ENCODE assay signal across 8 mouse cellular contexts in genomic region chr11:114851269-114851607, GRCm38 (mm10). TPM values are rescaled to one million over a fixed set of nuclear protein-coding genes. Genes with fewer than 3 reads are reported as not detected.
DNase-seq lines count a peak whose midpoint lies in the region; ATAC-seq and TF ChIP-seq lines count a peak whose summit lies in the region.

No protein-coding gene starts in this region.

- no peak for TF ChIP-seq EP300 in heart, postnatal 0 days (IDR thresholded peaks at IDR 0.05; ENCODE audit: low read depth)
- TF ChIP-seq EP300 in liver, postnatal 0 days (IDR thresholded peaks at IDR 0.05; ENCODE audit: low read depth): no peak

- no peak for ATAC-seq in erythroblast, adult 5-6 weeks (replicated peaks; ENCODE audit: low FRiP score, poor library complexity, severe bottlenecking)
- ATAC-seq in heart, postnatal 0 days (ENCODE audit: insufficient read depth, low read depth): peak; percentile 24; the same call in 1 of the 2 replicates
- peak; percentile 57 for ATAC-seq in liver, postnatal 0 days

- peak overlapping the region; percentile 94 for H3K4me2 ChIP-seq in heart, postnatal 0 days (ENCODE audit: low read depth, low read length)
- peak overlapping the region; percentile 78 for H3K4me2 ChIP-seq in liver, postnatal 0 days (ENCODE audit: low read depth, low read length)

- no peak for TF ChIP-seq CTCF in heart, postnatal 0 days (IDR thresholded peaks at IDR 0.05; ENCODE audit: low read depth)
- TF ChIP-seq CTCF in liver, postnatal 0 days (IDR thresholded peaks at IDR 0.05; ENCODE audit: low read depth): no peak

- H3K36me3 ChIP-seq in erythroblast, embryonic 14.5 days (ENCODE audit: control insufficient read depth): no peaks in the 10 kb centered on the region
- no peaks in the 10 kb centered on the region for H3K36me3 ChIP-seq in heart, postnatal 0 days (replicated peaks; ENCODE audit: control insufficient read depth, insufficient read depth, low read length)
- H3K36me3 ChIP-seq in liver, postnatal 0 days (replicated peaks; ENCODE audit: insufficient read depth, low read length): no peaks in the 10 kb centered on the region

- H3K4me3 ChIP-seq in erythroblast, embryonic 14.5 days (replicated peaks): peak overlapping the region; percentile 58
- peak overlapping the region; percentile 67 for H3K4me3 ChIP-seq in heart, postnatal 0 days (ENCODE audit: low read depth, low read length)
- H3K4me3 ChIP-seq in liver, postnatal 0 days (ENCODE audit: low read depth, low read length): peak overlapping the region; percentile 70

- peak overlapping the region; percentile 4; the same call in 1 of the 2 replicates for H3K27ac ChIP-seq in heart, postnatal 0 days (ENCODE audit: low read depth)
- H3K27ac ChIP-seq in liver, postnatal 0 days (ENCODE audit: low read depth): peak overlapping the region; percentile 97

- peak; percentile 6 to 14 for DNase-seq in right cerebral cortex, adult 2 months (ENCODE audit: low spot score in 2 of 2)
- DNase-seq in right cerebral cortex, postnatal 14 days: no peak
- no peak for DNase-seq in heart, postnatal 0 days (ENCODE audit: low spot score)
- DNase-seq in liver, postnatal 0 days: no peak
- no peak for DNase-seq in ovary, postnatal 10 days (ENCODE audit: low spot score)
- DNase-seq in thymus, postnatal 14 days: no peak

- WGBS in heart, postnatal 0 days: under 1% methylated on average over 27 of the region's 27 CpGs
- 1% methylated on average over 27 of the region's 27 CpGs for WGBS in liver, postnatal 0 days (ENCODE audit: insufficient replicate concordance)

- no peaks in the 10 kb centered on the region for H3K9me3 ChIP-seq in erythroblast, embryonic 14.5 days (ENCODE audit: control insufficient read depth, low read length)
- H3K9me3 ChIP-seq in heart, postnatal 0 days (replicated peaks; ENCODE audit: control insufficient read depth, low read length): no peaks in the 10 kb centered on the region
- H3K9me3 ChIP-seq in liver, postnatal 0 days (ENCODE audit: low read length): no peaks in the 10 kb centered on the region

- H3K27me3 ChIP-seq in erythroblast, embryonic 14.5 days (ENCODE audit: control insufficient read depth): peaks cover 66% of the 10 kb centered on the region
- peaks cover 16% of the 10 kb centered on the region for H3K27me3 ChIP-seq in heart, postnatal 0 days (ENCODE audit: control insufficient read depth, insufficient read depth, low read length)
- peaks cover 32% of the 10 kb centered on the region for H3K27me3 ChIP-seq in liver, postnatal 0 days (ENCODE audit: insufficient read depth, low read length)

- peaks cover 3% of the 10 kb centered on the region for H3K4me1 ChIP-seq in erythroblast, embryonic 14.5 days (ENCODE audit: control insufficient read depth)
- H3K4me1 ChIP-seq in heart, postnatal 0 days (ENCODE audit: control insufficient read depth, insufficient read depth): 0 out of 2 replicates have a peak, but pooled peaks cover 3% of the 10 kb centered on the region
- peaks cover 22% of the 10 kb centered on the region for H3K4me1 ChIP-seq in liver, postnatal 0 days (ENCODE audit: insufficient read depth)

- peak overlapping the region; percentile 61 for H3K9ac ChIP-seq in heart, postnatal 0 days (replicated peaks; ENCODE audit: low read depth, low read length)
- H3K9ac ChIP-seq in liver, postnatal 0 days (replicated peaks): peak overlapping the region; percentile 87

RNA-seq across cellular contexts. Expression of gene Gprc5c, which starts 0.3 kb away (rescaled TPM):
- 0.02 and 0.06 TPM in 2 replicates for polyA plus RNA-seq in erythroblast, embryonic 14.5 days (2012)
- 0.77 TPM in 1 of 2 replicates, not detected in the other for total RNA-seq in erythroblast, adult 5-6 weeks (2015; ENCODE audit: low replicate concordance)
- total RNA-seq in erythroblast, adult 5-6 weeks (2017; ENCODE audit: low replicate concordance): 0.09 TPM in 1 of 2 replicates, not detected in the other
- 14.1 and 16.5 TPM in 2 replicates for total RNA-seq in heart, postnatal 0 days (2014; rRNA removed; ENCODE audit: low replicate concordance)
- polyA plus RNA-seq in heart, postnatal 0 days (2015; fragmentation: Nextera tagmentation; extraction: Ambion mirVana): 6.8 and 7.5 TPM in 2 replicates
- polyA plus RNA-seq in liver, postnatal 0 days (2015; fragmentation: Nextera tagmentation; extraction: Ambion mirVana): 23.2 and 24.9 TPM in 2 replicates

RNA-seq across cellular contexts. Expression of gene Cd300a, which starts 38.6 kb away (rescaled TPM):
- not detected in 2 replicates for polyA plus RNA-seq in erythroblast, embryonic 14.5 days (2012)
- total RNA-seq in erythroblast, adult 5-6 weeks (2015; ENCODE audit: low replicate concordance): 3.8 and 4.8 TPM in 2 replicates
- total RNA-seq in erythroblast, adult 5-6 weeks (2017; ENCODE audit: low replicate concordance): 3.7 and 7.1 TPM in 2 replicates
- 0.35 TPM in 1 of 2 replicates, not detected in the other for total RNA-seq in heart, postnatal 0 days (2014; rRNA removed; ENCODE audit: low replicate concordance)
- 0.92 and 0.97 TPM in 2 replicates for polyA plus RNA-seq in heart, postnatal 0 days (2015; fragmentation: Nextera tagmentation; extraction: Ambion mirVana)
- polyA plus RNA-seq in liver, postnatal 0 days (2015; fragmentation: Nextera tagmentation; extraction: Ambion mirVana): 7.7 and 9.7 TPM in 2 replicates

RNA-seq across cellular contexts. Expression of gene Gpr142, which starts 52.5 kb away (rescaled TPM):
- not detected in 2 replicates for polyA plus RNA-seq in erythroblast, embryonic 14.5 days (2012)
- not detected in 2 replicates for total RNA-seq in erythroblast, adult 5-6 weeks (2015; ENCODE audit: low replicate concordance)
- total RNA-seq in erythroblast, adult 5-6 weeks (2017; ENCODE audit: low replicate concordance): not detected in 2 replicates
- not detected in 2 replicates for total RNA-seq in heart, postnatal 0 days (2014; rRNA removed; ENCODE audit: low replicate concordance)
- polyA plus RNA-seq in heart, postnatal 0 days (2015; fragmentation: Nextera tagmentation; extraction: Ambion mirVana): not detected in 2 replicates
- not detected in 2 replicates for polyA plus RNA-seq in liver, postnatal 0 days (2015; fragmentation: Nextera tagmentation; extraction: Ambion mirVana)

RNA-seq across cellular contexts. Expression of gene Btbd17, which starts 55.5 kb away (rescaled TPM):
- polyA plus RNA-seq in erythroblast, embryonic 14.5 days (2012): not detected in 2 replicates
- not detected in 2 replicates for total RNA-seq in erythroblast, adult 5-6 weeks (2015; ENCODE audit: low replicate concordance)
- total RNA-seq in erythroblast, adult 5-6 weeks (2017; ENCODE audit: low replicate concordance): not detected in 2 replicates
- total RNA-seq in heart, postnatal 0 days (2014; rRNA removed; ENCODE audit: low replicate concordance): not detected in 2 replicates
- polyA plus RNA-seq in heart, postnatal 0 days (2015; fragmentation: Nextera tagmentation; extraction: Ambion mirVana): 0.12 and 0.18 TPM in 2 replicates
- not detected in 2 replicates for polyA plus RNA-seq in liver, postnatal 0 days (2015; fragmentation: Nextera tagmentation; extraction: Ambion mirVana)

Comparison
In these comparisons a context has a peak if more than half of its experiments do, and no peak if none do; other contexts are left out.
1. DNase-seq: peak in right cerebral cortex, adult 2 months (2 of 2); none in right cerebral cortex, postnatal 14 days (single experiment), heart, postnatal 0 days (single experiment), liver, postnatal 0 days (single experiment), ovary, postnatal 10 days (single experiment) and thymus, postnatal 14 days (single experiment).
2. Peak in every context shown above with its lines, with median percentiles within 50 percentile points of each other: H3K4me3 ChIP-seq.